Mouse (Mus musculus): ENCODE measurements around the gene Klk1b21. TPM values are rescaled to one million over a fixed set of nuclear protein-coding genes. Genes with fewer than 3 reads are reported as not detected.
"Not testable (repeated sequence)": the region's sequence is repeated elsewhere in the genome, so short reads cannot be mapped to it uniquely, and the experiment has no call there.

Gene Klk1b21
- total RNA-seq (2021) (not detected), polyA plus RNA-seq (2012; rRNA removed) (0.33 and 0.63 TPM in 2 replicates)
- long read RNA-seq, result 0 reads

DNA sequence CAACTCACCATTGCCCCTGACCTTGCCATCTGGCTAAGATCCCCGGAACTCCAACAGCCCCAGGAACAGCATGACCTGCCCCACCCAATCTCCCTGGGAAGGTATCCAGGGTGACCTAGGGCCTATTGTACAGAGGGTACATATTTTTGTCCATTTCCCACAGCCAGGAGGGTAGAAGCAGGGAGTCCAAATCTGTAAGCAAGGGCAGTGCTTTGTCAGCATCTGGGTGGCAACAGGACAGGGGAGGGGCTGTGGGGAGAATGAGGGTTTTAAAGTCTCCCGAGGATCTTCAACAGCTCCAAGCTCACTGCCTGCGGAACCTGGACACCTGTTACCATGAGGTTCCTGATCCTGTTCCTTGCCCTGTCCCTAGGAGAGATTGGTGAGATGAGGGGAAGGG is at the start of gene Klk1b21:
Gene Klk1b21 (plus strand): TSS at position 301 of the 400 bp plus-strand sequence.
- DNase-seq, result not testable (repeated sequence)

- no peak for DNase-seq
Measured at GRCm38 (mm10) chr7:44072117-44072516, 30.0 kb upstream of the Klk1b21 start.

- DNase-seq, result no peak
Measured at GRCm38 (mm10) chr7:44077703-44078102, 24.4 kb upstream of the Klk1b21 start.

GRCm38 (mm10) chr7:44096111-44096510 is 6.0 kb upstream of the Klk1b21 start:
- no peak for DNase-seq

DNA sequence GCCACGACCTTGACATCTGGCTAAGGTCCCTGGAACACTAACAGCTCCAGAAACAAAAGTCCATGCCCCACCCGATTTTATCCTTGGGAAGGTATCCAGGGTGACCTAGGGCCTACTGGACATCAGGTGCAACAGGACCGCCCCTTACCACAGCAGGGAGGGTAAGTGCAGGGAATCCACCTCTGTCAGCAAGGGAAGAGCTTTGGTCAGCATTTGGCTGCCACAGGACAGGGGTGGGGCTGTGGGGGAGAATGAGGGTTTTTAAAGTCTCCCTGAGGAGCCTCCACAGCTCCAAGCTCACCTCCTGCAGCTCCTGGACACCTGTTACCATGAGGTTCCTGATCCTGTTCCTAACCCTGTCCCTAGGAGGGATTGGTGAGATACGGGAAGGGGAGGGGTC is 10.2 kb downstream of the Klk1b21 start, which contains the start of gene Klk1b22:
Gene Klk1b22 (plus strand): TSS at position 301 of the 400 bp plus-strand sequence.
- no peak for DNase-seq

GRCm38 (mm10) chr7:44123445-44123844 is 21.3 kb downstream of the Klk1b21 start:
- no peak for DNase-seq

- DNase-seq, result no peak
Measured at GRCm38 (mm10) chr7:44136467-44136866, 34.3 kb downstream of the Klk1b21 start, which contains the start of gene Klk1b16. Gene Klk1b16 (plus strand): TSS chr7:44136767.

Other genes with a start within 250 kb of the Klk1b21 start
- gene Klk4, start 221.2 kb upstream of the Klk1b21 start, total RNA-seq (2021), result not detected
- not detected in 2 replicates for gene Klk4, start 221.2 kb upstream of the Klk1b21 start, polyA plus RNA-seq (2012; rRNA removed)
- not detected for gene Klk15, start 168.6 kb upstream of the Klk1b21 start, total RNA-seq (2021)
- gene Klk15, start 168.6 kb upstream of the Klk1b21 start, polyA plus RNA-seq (2012; rRNA removed), result not detected in 2 replicates
- gene Klk1b8, start 151.7 kb upstream of the Klk1b21 start, total RNA-seq (2021), result not detected
- gene Klk1b8, start 151.7 kb upstream of the Klk1b21 start, polyA plus RNA-seq (2012; rRNA removed), result not detected in 2 replicates
- not detected for gene Klk1b1, start 135.6 kb upstream of the Klk1b21 start, total RNA-seq (2021)
- not detected in 2 replicates for gene Klk1b1, start 135.6 kb upstream of the Klk1b21 start, polyA plus RNA-seq (2012; rRNA removed)
- not detected for gene Klk1b9, start 126.3 kb upstream of the Klk1b21 start, total RNA-seq (2021)
- not detected in 2 replicates for gene Klk1b9, start 126.3 kb upstream of the Klk1b21 start, polyA plus RNA-seq (2012; rRNA removed)
- gene Klk1b11, start 106.5 kb upstream of the Klk1b21 start, total RNA-seq (2021), result not detected
- gene Klk1b11, start 106.5 kb upstream of the Klk1b21 start, polyA plus RNA-seq (2012; rRNA removed), result not detected in 2 replicates
- gene Klk1b26, start 90.2 kb upstream of the Klk1b21 start, total RNA-seq (2021), result not detected
- not detected in 2 replicates for gene Klk1b26, start 90.2 kb upstream of the Klk1b21 start, polyA plus RNA-seq (2012; rRNA removed)
- not detected for gene Klk1b27, start 50.0 kb upstream of the Klk1b21 start, total RNA-seq (2021)
- gene Klk1b27, start 50.0 kb upstream of the Klk1b21 start, polyA plus RNA-seq (2012; rRNA removed), result not detected in 2 replicates
- not detected for gene Klk1b22, start 10.3 kb downstream of the Klk1b21 start, total RNA-seq (2021)
- gene Klk1b22, start 10.3 kb downstream of the Klk1b21 start, polyA plus RNA-seq (2012; rRNA removed), result 1.5 TPM in 1 of 2 replicates, not detected in the other
- gene Klk1b16, start 34.4 kb downstream of the Klk1b21 start, total RNA-seq (2021), result not detected
- not detected in 2 replicates for gene Klk1b16, start 34.4 kb downstream of the Klk1b21 start, polyA plus RNA-seq (2012; rRNA removed)
- not detected for gene Klk1b24, start 85.9 kb downstream of the Klk1b21 start, total RNA-seq (2021)
- gene Klk1b24, start 85.9 kb downstream of the Klk1b21 start, polyA plus RNA-seq (2012; rRNA removed), result not detected in 2 replicates
- not detected for gene Klk1b3, start 95.9 kb downstream of the Klk1b21 start, total RNA-seq (2021)
- gene Klk1b3, start 95.9 kb downstream of the Klk1b21 start, polyA plus RNA-seq (2012; rRNA removed), result not detected in 2 replicates
- gene Klk1b4, start 105.1 kb downstream of the Klk1b21 start, total RNA-seq (2021), result not detected
- gene Klk1b4, start 105.1 kb downstream of the Klk1b21 start, polyA plus RNA-seq (2012; rRNA removed), result not detected in 2 replicates
- not detected for gene Klk1b5, start 113.6 kb downstream of the Klk1b21 start, total RNA-seq (2021)
- not detected in 2 replicates for gene Klk1b5, start 113.6 kb downstream of the Klk1b21 start, polyA plus RNA-seq (2012; rRNA removed)
- gene Klk1, start 123.0 kb downstream of the Klk1b21 start, total RNA-seq (2021), result not detected
- gene Klk1, start 123.0 kb downstream of the Klk1b21 start, polyA plus RNA-seq (2012; rRNA removed), result 0.46 and 0.67 TPM in 2 replicates
- not detected for gene Gm36864, start 133.8 kb downstream of the Klk1b21 start, total RNA-seq (2021)
- not detected in 2 replicates for gene Gm36864, start 133.8 kb downstream of the Klk1b21 start, polyA plus RNA-seq (2012; rRNA removed)
- gene 1700028J19Rik, start 144.4 kb downstream of the Klk1b21 start, total RNA-seq (2021), result 1 to 10 TPM in 1 of 2 experiments, under 1 TPM in 1; 0.66 to 1.4 TPM
- gene 1700028J19Rik, start 144.4 kb downstream of the Klk1b21 start, polyA plus RNA-seq (2012; rRNA removed), result 1.2 and 1.8 TPM in 2 replicates
- gene 2410002F23Rik, start 144.4 kb downstream of the Klk1b21 start, total RNA-seq (2021), result 10 to 100 TPM; 81.5 to 83.8 TPM
- gene 2410002F23Rik, start 144.4 kb downstream of the Klk1b21 start, polyA plus RNA-seq (2012; rRNA removed), result 195 and 237 TPM in 2 replicates
- gene Acp4, start 155.1 kb downstream of the Klk1b21 start, total RNA-seq (2021), result not detected
- gene Acp4, start 155.1 kb downstream of the Klk1b21 start, polyA plus RNA-seq (2012; rRNA removed), result not detected in 2 replicates
- gene Gm15517, start 159.1 kb downstream of the Klk1b21 start, total RNA-seq (2021), result not detected
- gene Gm15517, start 159.1 kb downstream of the Klk1b21 start, polyA plus RNA-seq (2012; rRNA removed), result not detected in 2 replicates
- 1 to 10 TPM; 4.6 to 5.1 TPM for gene Clec11a, start 204.6 kb downstream of the Klk1b21 start, total RNA-seq (2021)
- 11.4 and 13.0 TPM in 2 replicates for gene Clec11a, start 204.6 kb downstream of the Klk1b21 start, polyA plus RNA-seq (2012; rRNA removed)
- 1 to 10 TPM; 8.0 to 9.1 TPM for gene Shank1, start 207.9 kb downstream of the Klk1b21 start, total RNA-seq (2021)
- gene Shank1, start 207.9 kb downstream of the Klk1b21 start, polyA plus RNA-seq (2012; rRNA removed), result 2.5 and 2.9 TPM in 2 replicates